In the genomic region with DNA sequence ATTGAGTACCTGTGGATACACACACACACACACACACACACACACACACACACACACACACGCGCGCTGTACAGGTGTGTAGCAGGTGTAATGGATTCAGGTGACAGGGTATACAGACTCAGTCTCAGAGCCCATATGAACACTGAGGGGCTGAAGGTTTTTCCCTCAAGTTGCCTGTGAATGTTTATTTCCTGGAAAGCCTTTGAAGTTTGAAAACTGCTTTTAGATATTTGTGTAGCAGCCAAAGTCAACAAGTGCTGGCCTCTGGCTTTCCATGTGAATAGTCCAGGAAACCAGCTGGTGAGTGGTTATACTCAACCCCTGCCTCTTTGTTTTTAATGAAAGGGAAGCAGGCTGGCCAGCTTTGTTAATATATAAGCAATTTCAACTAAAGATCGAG, we compare ENCODE assay signal across 12 mouse cellular contexts.
DNase-seq lines count a peak whose midpoint lies in the region; ATAC-seq and TF ChIP-seq lines count a peak whose summit lies in the region.
"Had no signal": no experiment of that assay in that cellular context is flagged by ENCODE, and none has a peak within 500 bp of the region (broad histone marks: within the 10 kb centered on the region; RNA-seq: fewer than 3 reads in every experiment).

No protein-coding gene starts in this region.

- H3K4me2 ChIP-seq in midbrain, embryonic 11.5 days, result no peak overlapping the region
- no peak overlapping the region for H3K4me2 ChIP-seq in midbrain, embryonic 13.5 days (replicated peaks)
- H3K4me2 ChIP-seq in kidney, embryonic 14.5 days (replicated peaks; ENCODE audit: low read depth, low read length), result no peak overlapping the region
- H3K4me2 ChIP-seq: forebrain, embryonic 12.5 days; hindbrain, embryonic 12.5 days had no signal

- H3K9me3 ChIP-seq in midbrain, embryonic 11.5 days (ENCODE audit: control insufficient read depth, low read length), result no peaks in the 10 kb centered on the region
- H3K9me3 ChIP-seq in midbrain, embryonic 13.5 days, result no peaks in the 10 kb centered on the region
- no peaks in the 10 kb centered on the region for H3K9me3 ChIP-seq in kidney, embryonic 14.5 days (ENCODE audit: control insufficient read depth, low read length)
- H3K9me3 ChIP-seq: forebrain, embryonic 12.5 days; hindbrain, embryonic 12.5 days; megakaryocyte, embryonic 14.5 days had no signal

- H3K27ac ChIP-seq in midbrain, embryonic 11.5 days (ENCODE audit: low read depth, low read length), result no peak overlapping the region
- H3K27ac ChIP-seq in midbrain, embryonic 13.5 days, result no peak overlapping the region
- peak overlapping the region; percentile 55; the same call in 1 of the 2 replicates for H3K27ac ChIP-seq in kidney, embryonic 14.5 days (ENCODE audit: low read depth, low read length)
- H3K27ac ChIP-seq: forebrain, embryonic 12.5 days; hindbrain, embryonic 12.5 days had no signal

- TF ChIP-seq CTCF in lung, adult 2 months (IDR thresholded peaks at IDR 0.05; ENCODE audit: insufficient read depth, low read length), result no peak

- 92% methylated on average over 4 of the region's 4 CpGs for WGBS in midbrain, embryonic 11.5 days
- WGBS in midbrain, embryonic 13.5 days, result 93% methylated on average over 4 of the region's 4 CpGs
- 59% methylated on average over 4 of the region's 4 CpGs for WGBS in kidney, embryonic 14.5 days
- WGBS in lung, adult 2 months, result 68% methylated on average over 4 of the region's 4 CpGs

- 0 out of 2 replicates have a peak, but pooled peaks have one; percentile 41 for ATAC-seq in midbrain, embryonic 11.5 days (ENCODE audit: low FRiP score)
- ATAC-seq in midbrain, embryonic 13.5 days, result no peak
- peak; percentile 65 for ATAC-seq in kidney, embryonic 14.5 days (ENCODE audit: low FRiP score, low TSS enrichment)
- ATAC-seq in erythroid progenitor cell, adult 5-6 weeks (replicated peaks; ENCODE audit: low FRiP score, poor library complexity, severe bottlenecking), result no peak

- H3K4me1 ChIP-seq in midbrain, embryonic 11.5 days (ENCODE audit: control insufficient read depth, insufficient read depth, low read length), result peaks cover 12% of the 10 kb centered on the region
- peaks cover 50% of the 10 kb centered on the region for H3K4me1 ChIP-seq in midbrain, embryonic 13.5 days (replicated peaks)
- H3K4me1 ChIP-seq in kidney, embryonic 14.5 days (ENCODE audit: control insufficient read depth, insufficient read depth, low read length), result peaks cover 48% of the 10 kb centered on the region
- peaks cover 5% of the 10 kb centered on the region; the same call in 1 of the 2 replicates for H3K4me1 ChIP-seq in lung, adult 2 months (ENCODE audit: control insufficient read depth, insufficient read depth, low read length)

- H3K9ac ChIP-seq in midbrain, embryonic 11.5 days (ENCODE audit: low read length), result no peak overlapping the region
- no peak overlapping the region for H3K9ac ChIP-seq in midbrain, embryonic 13.5 days (replicated peaks)
- no peak overlapping the region for H3K9ac ChIP-seq in kidney, embryonic 14.5 days (ENCODE audit: low read depth, low read length)
- H3K9ac ChIP-seq: forebrain, embryonic 12.5 days; hindbrain, embryonic 12.5 days had no signal

- no peaks in the 10 kb centered on the region for H3K27me3 ChIP-seq in midbrain, embryonic 11.5 days (ENCODE audit: control insufficient read depth, insufficient read depth, low read length)
- H3K27me3 ChIP-seq in midbrain, embryonic 13.5 days, result no peaks in the 10 kb centered on the region
- no peaks in the 10 kb centered on the region for H3K27me3 ChIP-seq in kidney, embryonic 14.5 days (ENCODE audit: control insufficient read depth, insufficient read depth, low read length)
- H3K27me3 ChIP-seq: forebrain, embryonic 12.5 days; hindbrain, embryonic 12.5 days; megakaryocyte, embryonic 14.5 days had no signal

- no peak overlapping the region for H3K4me3 ChIP-seq in midbrain, embryonic 11.5 days (ENCODE audit: low read depth, low read length)
- H3K4me3 ChIP-seq in midbrain, embryonic 13.5 days (replicated peaks), result no peak overlapping the region
- H3K4me3 ChIP-seq in kidney, embryonic 14.5 days (ENCODE audit: low read length), result no peak overlapping the region
- H3K4me3 ChIP-seq in lung, adult 2 months (replicated peaks; ENCODE audit: extremely low read depth, low read depth, low read length), result no peak overlapping the region
- H3K4me3 ChIP-seq: forebrain, embryonic 12.5 days; hindbrain, embryonic 12.5 days; megakaryocyte, embryonic 14.5 days had no signal

- TF ChIP-seq POLR2A in lung, adult 2 months (IDR thresholded peaks at IDR 0.05; ENCODE audit: borderline replicate concordance, extremely low read depth, low read depth, low read length), result no peak

- no peak for DNase-seq in midbrain, embryonic 11.5 days (ENCODE audit: low spot score, missing footprints)
- DNase-seq in lung, adult 2 months, result peak; percentile 14
- DNase-seq in spleen, postnatal 14 days (ENCODE audit: low spot score in 2 of 2), result no peak
- no peak for DNase-seq in layer of hippocampus, adult 18-20 months (ENCODE audit: low spot score in 2 of 2)
- no peak for DNase-seq in adrenal gland, postnatal 4 days (ENCODE audit: low spot score in 2 of 2)
- DNase-seq: thymus, adult 18-20 months had no signal

- H3K36me3 ChIP-seq in midbrain, embryonic 11.5 days (ENCODE audit: control insufficient read depth, insufficient read depth, low read length), result no peaks in the 10 kb centered on the region
- H3K36me3 ChIP-seq in midbrain, embryonic 13.5 days, result peaks cover 9% of the 10 kb centered on the region
- H3K36me3 ChIP-seq in kidney, embryonic 14.5 days (ENCODE audit: control insufficient read depth, insufficient read depth, low read length), result peaks cover 9% of the 10 kb centered on the region

Comparison
In these comparisons a context has a peak if more than half of its experiments do, and no peak if none do; other contexts are left out.
1. ATAC-seq: peak in midbrain, embryonic 11.5 days (single experiment) and kidney, embryonic 14.5 days (single experiment); none in midbrain, embryonic 13.5 days (single experiment) and erythroid progenitor cell, adult 5-6 weeks (single experiment).